ENCODE assay signal across 16 mouse cellular contexts in the genomic region with DNA sequence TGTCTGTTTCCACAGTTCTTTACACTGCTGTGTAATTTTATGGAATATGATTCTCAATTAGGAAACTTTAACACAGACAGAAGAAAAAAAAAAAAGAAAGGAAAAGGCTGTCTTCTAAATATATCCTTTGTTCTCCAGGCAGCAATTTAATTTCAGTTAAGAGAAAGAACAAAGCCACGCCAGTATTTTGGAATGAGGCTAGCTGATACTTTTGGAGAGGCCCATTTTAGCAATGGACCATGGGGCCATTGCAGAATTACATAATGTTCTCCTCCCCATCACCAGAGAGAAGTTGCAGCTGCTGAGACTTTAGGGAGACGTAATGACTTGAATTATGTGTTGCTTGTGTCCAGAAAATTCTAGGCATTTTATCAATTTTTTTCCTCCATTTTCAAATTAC.
A peak's percentile ranks its signal among the peaks of the same experiment; 100 is the strongest.
DNase-seq lines count a peak whose midpoint lies in the region.
"Had no signal": no experiment of that assay in that cellular context is flagged by ENCODE, and none has a peak within 500 bp of the region (broad histone marks: within the 10 kb centered on the region; RNA-seq: fewer than 3 reads in every experiment).

No protein-coding gene starts in this region.

- intact Hi-C loops in heart, postnatal 36 days (cut with DNase I): no loop called here
- intact Hi-C loops in left cerebral cortex, postnatal 10 days (cut with DNase I): no loop called here

- DNase-seq in heart, adult 8-10 months (ENCODE audit: low spot score): peak; percentile 3
- no peak for DNase-seq in heart, postnatal 36 days
- peak; percentile 31 for DNase-seq in left cerebral cortex, adult 11 months (ENCODE audit: low spot score)
- no peak for DNase-seq in left cerebral cortex, postnatal 10 days (ENCODE audit: extremely low spot score in 1 of 2, low spot score in 2 of 2)
- DNase-seq in lung, postnatal 25 days (ENCODE audit: low spot score): peak; percentile 1
- DNase-seq in lung, postnatal 14 days: no peak
- peak; percentile 69 for DNase-seq in telencephalon, adult 2 months (ENCODE audit: low read depth, low spot score)
- no peak for DNase-seq in cerebellum, adult 11 months
- DNase-seq: adrenal gland, adult 2 months; adrenal gland, postnatal 25 days; cerebellum, adult 11-12 months; cerebellum, adult 9-10 months; cerebellum, postnatal 25 days; forebrain, postnatal 0 days; gastrocnemius, postnatal 36 days; heart, adult 11 months had no signal

Comparison
In these comparisons a context has a peak if more than half of its experiments do, and no peak if none do; other contexts are left out.
1. DNase-seq: peak in heart, adult 8-10 months (single experiment), left cerebral cortex, adult 11 months (single experiment), lung, postnatal 25 days (single experiment) and telencephalon, adult 2 months (single experiment); none in heart, postnatal 36 days (0 of 2), left cerebral cortex, postnatal 10 days (0 of 2), lung, postnatal 14 days (single experiment) and cerebellum, adult 11 months (single experiment).